Mouse (Mus musculus) gastrocnemius, adult 2 months (tissue): ENCODE results near the gene Csnk1g2. TPM values are rescaled to one million over a fixed set of nuclear protein-coding genes. Genes with fewer than 3 reads are reported as not detected.

ENCODE experiments used
- DNase-seq: peaks from one replicate; pipeline ENCODE4 v3.0.0; 2022
- H3K27ac ChIP-seq: fragments of 200-600 bp; 2 replicates; pipeline ENCODE4 v1.8.1; 2022; ENCODE audit warnings: mild to moderate bottlenecking
- H3K4me3 ChIP-seq: fragments of 200-600 bp; 2 replicates; pipeline ENCODE4 v1.8.1; 2022; ENCODE audit warnings: mild to moderate bottlenecking, moderate library complexity
- CTCF ChIP-seq: fragments of 200-600 bp; IDR thresholded peaks from 2 replicates; pipeline ENCODE4 v1.8.1; 2022; ENCODE audit warnings: antibody characterized with exemption, mild to moderate bottlenecking, moderate library complexity
- intact Hi-C: fragments of 180-260 bp; cut with DNase I; formaldehyde crosslinking; loops from one replicate; pipeline ENCODE4 v1.15.1; 2025
- total RNA-seq, 2 experiments: library from RNA; stranded (reverse); gene quantifications; 2 replicates each; pipeline ENCODE4 v1.2.3; 2021

The Csnk1g2 gene
- total RNA-seq, 2 experiments from 2014 or later, result 101 to 105 TPM

DNA sequence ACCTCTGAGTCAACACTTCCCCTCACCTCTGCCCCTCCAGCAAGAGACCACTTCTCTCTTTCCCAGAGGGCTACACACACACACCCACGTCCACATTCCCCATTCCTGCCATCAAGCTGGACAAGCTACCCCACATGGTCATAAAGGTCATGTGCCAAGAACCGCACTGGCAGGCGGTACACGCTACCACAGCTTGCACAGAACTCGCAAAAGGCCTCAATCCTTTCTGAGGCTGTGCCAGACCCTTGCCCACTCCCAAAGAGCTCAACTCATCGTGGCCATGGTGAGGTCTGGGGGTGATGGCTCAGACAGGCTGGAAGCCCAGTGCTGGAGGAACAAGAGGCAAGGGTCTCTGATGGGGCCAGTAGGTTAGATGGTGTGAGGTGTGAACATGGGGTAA, 32.2 kb downstream of the Csnk1g2 start:
- peak overlapping the region; percentile 29 for H3K4me3 ChIP-seq
- H3K27ac ChIP-seq, result peak overlapping the region; percentile 20; the same call in 1 of the 2 replicates
- DNase-seq, result no peak
- intact Hi-C loops, result loop anchor here (2.0 kb wide), 1 partner anchor 26 kb away; no protein-coding TSS in a partner anchor
- TF ChIP-seq CTCF, result no peak

DNA sequence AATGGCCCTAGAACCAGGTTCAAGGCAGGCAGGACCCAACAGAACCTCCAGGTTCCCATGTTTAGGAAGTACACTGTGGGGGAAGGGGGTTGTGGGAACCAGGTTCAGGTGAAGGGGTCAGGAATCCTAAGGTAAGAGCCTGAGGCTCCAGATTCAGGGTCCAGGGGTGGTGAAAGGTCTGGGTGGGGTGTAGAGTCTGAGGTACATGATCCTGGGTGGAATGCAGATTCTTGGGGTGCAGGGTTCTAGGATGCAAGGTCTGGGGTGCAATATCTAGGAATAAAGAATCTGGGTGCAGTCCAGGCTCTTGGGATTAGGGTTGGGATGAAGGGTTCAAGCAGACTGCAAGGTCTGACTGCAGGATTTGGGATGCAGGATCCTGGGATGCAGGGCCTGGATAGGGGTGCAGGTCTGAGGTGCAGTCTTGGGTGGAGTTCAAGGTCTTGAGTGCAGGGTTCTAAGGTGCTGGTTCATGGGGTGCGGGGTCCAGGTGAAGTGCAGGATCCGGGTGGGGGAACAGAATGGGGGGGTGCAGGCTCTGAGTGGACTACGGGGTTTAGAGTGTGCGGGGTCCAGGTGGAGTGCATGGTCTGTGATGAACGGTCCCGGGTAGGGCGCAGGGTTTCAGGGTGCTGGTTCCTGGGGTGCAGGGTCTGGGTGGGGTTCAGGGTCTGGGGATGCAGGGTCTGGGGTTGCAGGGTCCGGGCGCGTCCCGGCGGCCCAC, 32.9 kb downstream of the Csnk1g2 start:
- intact Hi-C loops, result loop anchor here (2.0 kb wide), 1 partner anchor 27 kb away; no protein-coding TSS in a partner anchor
- DNase-seq, result no peak
- Histone ChIP-seq H3K4me3 (peak overlapping the region; percentile 93), H3K27ac (peak overlapping the region; percentile 91)
- no peak for TF ChIP-seq CTCF

DNA sequence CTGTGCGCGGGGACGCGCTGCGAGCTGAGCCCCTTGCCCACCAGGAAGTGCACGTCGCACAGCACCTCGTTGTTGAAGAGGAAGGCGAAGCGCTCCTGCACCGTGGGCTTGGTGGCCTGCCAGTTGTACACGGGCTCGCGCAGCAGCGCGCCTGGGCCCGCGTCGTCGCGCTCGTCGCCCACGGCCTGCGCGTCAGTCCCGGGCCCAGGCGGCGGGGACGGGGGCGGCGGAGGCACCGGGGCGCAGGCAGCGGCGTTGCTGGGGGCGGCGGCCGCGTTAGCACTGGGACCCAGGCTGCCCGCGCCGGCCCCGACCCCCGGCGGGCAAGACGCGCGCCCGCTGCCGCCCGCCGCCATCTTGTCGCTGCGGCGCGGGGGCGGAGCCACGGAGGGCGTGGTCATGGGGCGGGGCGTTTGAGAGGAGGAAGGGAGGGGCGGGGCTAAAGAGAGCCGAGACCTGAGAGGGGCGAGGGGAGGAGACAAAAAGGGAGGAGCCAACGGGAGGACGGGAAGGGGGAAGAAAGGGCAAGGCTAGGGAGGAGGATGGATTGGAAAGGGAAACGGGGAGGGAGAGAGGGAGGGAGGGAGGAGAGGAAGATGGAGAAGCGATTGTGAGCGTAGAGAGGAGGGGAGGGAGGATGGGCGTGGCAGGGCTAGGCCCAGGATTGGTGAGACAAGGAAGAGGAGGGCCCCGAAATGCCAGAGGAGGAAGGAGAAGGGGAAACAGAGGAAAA, 33.7 kb downstream of the Csnk1g2 start:
- H3K4me3 ChIP-seq, result peak overlapping the region; percentile 93
- no peak for TF ChIP-seq CTCF
- peak overlapping the region; percentile 91 for H3K27ac ChIP-seq
- intact Hi-C loops, result no loop called here
- DNase-seq, result peak; percentile 98

DNA sequence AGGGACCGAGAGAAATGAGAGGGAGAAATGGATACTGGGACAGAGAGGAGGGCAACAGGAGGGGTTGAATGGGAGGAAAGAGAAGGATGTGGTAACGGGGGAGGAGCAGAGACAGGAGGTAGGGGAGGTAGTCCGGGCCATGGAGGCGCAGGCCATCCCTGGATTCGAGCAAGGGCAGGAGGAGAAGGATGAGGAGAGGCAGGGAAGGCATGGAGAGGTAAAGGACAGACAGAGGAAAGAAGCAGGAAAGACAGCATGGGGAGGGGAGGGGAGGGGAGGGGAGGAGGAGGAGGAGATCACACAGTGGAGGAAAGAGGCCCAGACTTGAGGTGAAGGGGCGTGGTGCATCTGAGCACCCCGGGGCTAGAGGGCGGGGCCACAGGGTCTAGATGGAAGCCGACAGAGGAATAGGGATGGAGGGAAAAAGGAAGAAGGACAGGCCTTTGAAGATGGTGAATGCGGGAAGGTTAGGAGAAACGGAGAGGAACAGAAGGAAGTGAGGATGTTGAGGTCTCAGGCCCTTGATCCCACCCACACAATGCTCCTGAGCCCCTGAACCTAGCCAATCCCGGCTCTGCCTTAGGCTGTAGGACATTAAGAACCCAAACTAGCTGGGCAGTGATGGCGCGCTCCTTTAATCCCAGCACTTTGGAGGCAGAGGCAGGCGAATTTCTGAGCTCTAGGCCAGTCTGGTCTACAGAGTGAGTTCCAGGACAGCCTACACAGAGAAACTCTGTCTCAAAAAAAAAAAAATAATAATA, 34.4 kb downstream of the Csnk1g2 start, which contains the start of gene Btbd2:
Btbd2 (minus strand) TSS at position 209 of the 761 bp plus-strand sequence.
- Histone ChIP-seq H3K27ac (peak within 1 kb of the TSS; percentile 91), H3K4me3 (peak within 1 kb of the TSS; percentile 93)
- no peak for TF ChIP-seq CTCF
- intact Hi-C loops, result no loop called here
- DNase-seq, result no peak

DNA sequence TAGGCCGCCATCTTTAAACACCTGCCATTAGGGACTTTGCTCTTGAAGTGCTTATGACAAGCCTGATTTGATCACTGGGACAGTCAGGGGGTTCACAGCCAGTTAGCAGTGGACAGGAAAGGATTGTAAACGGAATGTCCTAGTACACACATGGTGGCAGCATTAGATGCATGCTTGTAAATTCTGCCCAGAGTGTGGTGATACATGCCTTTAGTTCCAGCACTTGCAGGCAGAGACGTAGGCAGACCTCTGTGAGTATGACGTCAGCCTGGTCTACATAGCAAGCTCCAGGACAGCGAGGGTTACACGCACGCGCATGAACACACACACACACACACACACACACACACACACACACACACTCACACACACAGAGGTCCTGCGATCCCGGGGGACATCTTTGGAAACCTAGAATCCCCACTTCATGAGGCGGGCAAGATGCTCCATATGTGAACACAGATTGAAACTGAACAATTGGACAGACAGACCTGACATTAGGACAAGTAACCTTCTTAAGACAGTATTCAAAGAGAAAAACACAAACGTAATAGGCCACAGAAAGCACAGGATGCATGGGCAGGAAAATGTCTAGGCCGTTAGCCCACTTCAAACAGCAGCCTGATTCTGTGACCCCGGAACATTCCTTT, 35.7 kb downstream of the Csnk1g2 start:
- Histone ChIP-seq H3K27ac (peak overlapping the region; percentile 83), H3K4me3 (no peak overlapping the region)
- TF ChIP-seq CTCF, result no peak
- DNase-seq, result no peak
- intact Hi-C loops, result no loop called here

DNA sequence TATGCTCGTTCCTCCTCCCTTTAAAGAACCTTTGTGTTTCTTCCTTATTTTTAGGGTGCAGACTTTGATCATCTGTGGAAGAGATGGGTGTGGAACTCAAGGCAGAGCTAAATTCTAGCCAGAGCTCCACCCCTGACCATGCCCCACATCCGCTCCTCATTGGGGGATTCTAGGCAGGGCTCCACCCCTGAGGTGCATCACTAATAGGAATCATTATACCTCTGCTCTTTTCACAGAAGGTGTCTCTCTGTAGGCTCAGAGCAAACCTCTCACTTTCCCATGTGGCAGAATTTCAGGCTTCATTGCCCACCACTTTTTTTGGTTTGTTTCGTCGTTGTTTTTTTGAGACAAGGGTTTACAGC, 36.2 kb downstream of the Csnk1g2 start:
- no peak for TF ChIP-seq CTCF
- Histone ChIP-seq H3K27ac (peak overlapping the region; percentile 83), H3K4me3 (peak overlapping the region; percentile 68)
- DNase-seq, result no peak
- intact Hi-C loops, result loop anchor here (1.0 kb wide), 1 partner anchor 25 kb away; no protein-coding TSS in a partner anchor

DNA sequence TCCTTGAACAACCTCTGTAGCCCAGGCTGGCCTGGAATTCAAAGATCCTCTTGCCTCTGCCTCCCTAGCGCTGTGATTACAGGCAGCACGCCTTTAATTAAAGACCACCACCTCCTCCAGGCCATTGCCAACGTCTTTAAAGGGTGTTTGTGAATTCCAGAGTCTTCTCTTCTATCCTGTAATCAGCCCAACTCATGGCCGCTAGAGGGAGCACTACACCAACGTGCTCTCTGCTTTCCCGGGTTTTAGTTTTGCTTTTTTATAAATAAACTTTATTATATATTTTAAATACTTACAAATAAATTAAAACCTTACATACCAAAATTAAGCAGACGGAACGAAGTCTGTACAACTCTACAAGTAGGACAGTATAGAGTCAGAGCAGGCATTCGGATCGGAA, 36.6 kb downstream of the Csnk1g2 start:
- DNase-seq, result peak; percentile 79
- Histone ChIP-seq H3K27ac (peak overlapping the region; percentile 83), H3K4me3 (peak overlapping the region; percentile 68)
- peak; percentile 96 for TF ChIP-seq CTCF
- intact Hi-C loops, result loop anchor here (1.0 kb wide), 1 partner anchor 25 kb away; no protein-coding TSS in a partner anchor

DNA sequence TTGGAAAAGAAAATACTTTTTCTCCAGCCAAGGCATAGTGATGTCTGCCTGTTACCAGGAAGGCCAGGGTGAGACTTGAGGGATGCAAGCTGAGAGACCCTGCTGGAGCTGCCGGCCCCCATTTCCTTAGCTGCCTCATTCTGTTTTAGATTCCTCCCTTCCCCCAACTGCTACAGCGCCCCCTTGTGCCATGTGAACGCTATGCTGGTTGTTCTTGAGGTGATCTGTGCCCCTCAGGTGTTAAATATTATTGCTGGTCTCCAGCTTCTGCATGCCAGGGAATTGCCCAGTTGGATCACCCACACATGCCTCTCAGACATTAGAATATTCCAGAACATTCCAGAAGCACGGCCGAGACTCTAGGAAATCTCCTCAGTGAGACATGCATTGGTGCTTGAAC, 38.5 kb downstream of the Csnk1g2 start:
- peak; percentile 72 for TF ChIP-seq CTCF
- H3K27ac ChIP-seq, result peak overlapping the region; percentile 50
- peak; percentile 66 for DNase-seq
- intact Hi-C loops, result no loop called here
- H3K4me3 ChIP-seq, result no peak overlapping the region

DNA sequence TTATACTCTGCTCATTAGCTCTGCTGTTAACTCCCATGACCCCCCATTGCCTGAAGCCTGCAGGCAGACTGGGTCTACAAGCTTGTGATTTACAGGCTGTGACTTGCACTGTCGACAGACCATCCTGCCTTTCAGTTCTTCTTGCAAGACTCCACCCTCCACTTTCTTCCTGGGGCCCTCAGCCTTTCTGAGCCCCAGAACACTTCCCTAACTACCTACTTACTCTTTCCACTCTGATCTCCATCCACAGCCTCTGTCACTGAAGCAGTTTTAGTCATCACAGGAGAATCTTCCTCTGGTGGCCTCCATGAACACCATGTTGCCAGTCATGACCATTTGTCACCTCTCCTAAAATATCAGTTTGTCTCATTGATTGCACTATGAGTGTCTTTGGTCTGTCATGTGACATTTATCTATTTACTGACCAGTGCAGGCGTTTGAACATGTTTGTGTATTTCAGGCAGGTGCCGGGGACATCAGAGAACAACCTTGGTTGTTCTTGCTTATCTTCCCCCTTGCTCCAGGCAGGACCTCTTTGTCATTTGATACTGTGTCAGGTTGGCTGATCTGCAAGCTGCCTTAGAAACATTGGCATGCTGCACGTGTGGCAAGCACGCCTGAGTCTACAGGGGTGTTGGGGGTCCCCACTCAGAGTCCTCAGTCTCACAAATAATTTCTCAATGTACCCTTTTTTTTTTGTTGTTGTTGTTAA, 41.0 kb downstream of the Csnk1g2 start:
- peak overlapping the region; percentile 99 for H3K27ac ChIP-seq
- H3K4me3 ChIP-seq, result peak overlapping the region; percentile 7; the same call in 1 of the 2 replicates
- TF ChIP-seq CTCF, result no peak
- peak; percentile 53 for DNase-seq
- intact Hi-C loops, result no loop called here

DNA sequence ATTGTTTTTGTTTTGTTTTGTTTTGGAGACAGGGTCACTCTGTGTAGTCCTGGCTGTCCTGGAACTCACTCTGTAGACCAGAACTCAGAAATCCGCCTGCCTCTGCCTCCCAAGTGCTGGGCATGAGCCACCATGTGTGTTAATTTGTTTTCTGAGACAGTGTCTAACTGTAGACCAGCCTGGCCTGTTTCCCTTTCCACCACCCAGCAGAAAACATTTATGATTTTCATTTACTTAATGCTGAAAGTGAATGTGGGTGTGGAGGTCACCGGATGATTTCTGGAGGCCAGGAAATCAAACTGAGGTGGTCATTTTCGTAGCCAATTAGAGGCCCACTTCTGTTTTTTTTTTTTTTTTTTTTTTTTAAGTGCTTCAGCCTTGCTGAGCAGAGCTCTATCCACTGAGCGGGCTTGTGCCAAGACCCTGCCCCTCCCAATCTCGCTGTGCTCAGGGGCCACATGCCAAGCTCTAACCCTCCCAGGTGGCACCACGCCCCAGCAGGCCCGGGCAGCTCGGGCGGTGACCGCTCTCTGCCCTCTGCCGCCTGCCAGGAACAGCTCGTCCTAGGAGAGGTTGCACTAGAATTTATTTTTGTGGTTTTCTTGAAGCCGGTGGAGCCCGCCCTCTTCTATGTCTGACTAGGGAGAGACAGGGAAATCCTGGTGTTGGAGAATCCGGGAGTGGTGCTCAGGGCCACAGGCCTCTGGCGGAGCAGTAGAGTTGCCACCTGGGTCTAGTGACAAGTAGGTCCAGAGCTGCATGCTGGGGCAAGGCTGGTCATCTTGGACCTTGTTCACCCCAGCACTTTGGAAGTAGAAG, 41.8 kb downstream of the Csnk1g2 start:
- Histone ChIP-seq H3K27ac (peak overlapping the region; percentile 99), H3K4me3 (peak overlapping the region; percentile 98)
- DNase-seq, result peak; percentile 98
- no peak for TF ChIP-seq CTCF
- intact Hi-C loops, result no loop called here

DNA sequence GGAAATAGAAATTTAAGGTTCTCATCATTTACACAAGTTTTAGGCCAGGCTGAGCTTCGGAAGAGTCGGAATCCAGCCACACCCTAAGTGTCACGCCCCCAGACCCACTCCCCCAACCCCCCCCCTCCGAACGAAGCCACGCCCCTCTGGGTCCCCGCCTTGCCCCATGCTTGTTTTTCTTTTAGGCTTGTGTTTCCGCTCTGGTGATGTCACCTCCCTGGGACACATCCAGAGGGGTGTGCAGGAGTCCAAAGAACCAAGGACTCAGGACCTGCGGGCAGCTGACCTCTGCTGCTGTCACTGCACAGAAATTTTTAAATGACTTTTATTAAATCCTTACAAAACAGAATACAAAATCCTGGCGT, 42.4 kb downstream of the Csnk1g2 start:
- H3K4me3 ChIP-seq, result peak overlapping the region; percentile 98
- intact Hi-C loops, result no loop called here
- TF ChIP-seq CTCF, result no peak
- peak overlapping the region; percentile 99 for H3K27ac ChIP-seq
- peak; percentile 93 for DNase-seq
